Mouse (Mus musculus) G1E (cell line): Measurements from ENCODE around the gene Ppfia3. TPM values are rescaled to one million over a fixed set of nuclear protein-coding genes. Genes with fewer than 3 reads are reported as not detected.

Experiments used
- ATAC-seq: 2 replicates; pipeline ENCODE4 v1.8.0; 2016; ENCODE audit warnings: mild to moderate bottlenecking; ENCODE audit not compliant: insufficient number of reproducible peaks, poor library complexity, low FRiP score, severe bottlenecking; ENCODE audit errors: extremely low read depth
- DNase-seq: peaks from one replicate; pipeline ENCODE4 v3.0.0; 2012; ENCODE audit warnings: low spot score
- H3K27me3 ChIP-seq: 2 replicates; pipeline ENCODE4 v1.6.1; 2012; ENCODE audit warnings: mild to moderate bottlenecking, low read length, inconsistent platforms; ENCODE audit not compliant: insufficient read depth
- H3K36me3 ChIP-seq: replicated peaks from 2 replicates; pipeline ENCODE3; 2012; ENCODE audit warnings: mild to moderate bottlenecking, inconsistent platforms
- H3K4me1 ChIP-seq: 2 replicates; pipeline ENCODE4 v1.6.1; 2012; ENCODE audit warnings: low read depth, low read length, inconsistent platforms, mixed read lengths; ENCODE audit not compliant: insufficient read depth
- H3K4me3 ChIP-seq: 2 replicates; pipeline ENCODE4 v1.5.1; 2012; ENCODE audit warnings: low read depth, mild to moderate bottlenecking, inconsistent platforms, low read length, moderate library complexity, mixed read lengths
- H3K9me3 ChIP-seq: replicated peaks from 2 replicates; pipeline ENCODE4 v1.6.1; 2012; ENCODE audit warnings: inconsistent platforms
- CTCF ChIP-seq: IDR thresholded peaks from 2 replicates; pipeline ENCODE4 v1.5.1; 2012; ENCODE audit warnings: low read depth, low read length, inconsistent platforms, mixed read lengths
- GATA1 ChIP-seq: IDR thresholded peaks from 2 replicates; pipeline ENCODE4 v1.6.1; 2012; ENCODE audit warnings: borderline replicate concordance, low read length, inconsistent platforms, mixed read lengths
- GATA2 ChIP-seq: IDR thresholded peaks from 2 replicates; pipeline ENCODE4 v1.6.1; 2012; ENCODE audit warnings: low read depth, low read length, inconsistent platforms, borderline replicate concordance
- POLR2AphosphoS5 ChIP-seq: IDR thresholded peaks from 2 replicates; pipeline ENCODE4 v1.6.1; 2012; ENCODE audit warnings: low read depth, low read length, inconsistent platforms; ENCODE audit not compliant: insufficient replicate concordance
- TAL1 ChIP-seq: conservative IDR thresholded peaks from 2 replicates; pipeline ENCODE4 v1.6.1; 2012; ENCODE audit warnings: low read depth, low read length, inconsistent platforms, mixed read lengths
- polyA plus RNA-seq: library from polyadenylated mRNA; stranded (reverse); fragments of >175 nt; gene quantifications from 2 replicates; pipeline ENCODE4 v1.2.3, GENCODE M21; 2012
- total RNA-seq, 2 experiments: library from RNA; stranded (forward) in 1 of 2; stranded (reverse) in 1 of 2; fragments of 200-1000 nt in 1 of 2; fragments of >200 nt in 1 of 2; fragmentation: Nextera tagmentation in 1 of 2; gene quantifications; 2 replicates each; pipeline ENCODE4 v1.2.3; 2014 to 2017

Gene Ppfia3
- total and polyA plus RNA-seq, 3 experiments, result 0.71 to 1.4 (median 1.2) TPM

DNA sequence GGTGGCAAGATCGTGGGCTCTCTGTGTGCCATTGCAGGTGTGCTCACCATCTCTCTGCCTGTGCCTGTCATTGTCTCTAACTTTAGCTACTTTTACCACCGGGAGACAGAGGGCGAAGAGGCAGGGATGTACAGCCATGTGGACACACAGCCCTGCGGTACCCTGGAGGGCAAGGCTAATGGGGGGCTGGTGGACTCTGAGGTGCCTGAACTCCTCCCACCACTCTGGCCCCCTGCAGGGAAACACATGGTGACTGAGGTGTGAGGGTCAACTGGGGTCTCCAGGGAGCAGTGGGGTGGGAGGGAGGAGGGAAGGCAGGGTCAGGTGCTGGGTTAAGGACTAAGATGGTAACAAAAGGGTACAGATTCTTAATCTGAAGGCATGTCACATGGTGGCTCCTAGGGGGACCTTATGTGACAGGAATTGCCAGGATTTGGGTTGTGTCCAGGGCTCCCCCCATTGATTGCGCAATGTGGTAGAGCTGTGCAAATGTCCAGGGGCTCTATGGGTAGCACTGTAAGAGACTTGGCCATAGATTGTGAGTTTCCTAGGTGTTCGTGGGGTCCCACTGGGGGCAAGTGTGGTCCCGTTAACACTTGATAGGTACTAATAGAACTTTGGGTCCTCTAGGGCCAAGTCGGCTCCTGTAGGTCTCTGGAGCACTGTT is 42.8 kb upstream of the Ppfia3 start:
- no peak for DNase-seq
- peaks cover 15% of the 10 kb centered on the region for H3K9me3 ChIP-seq
- no peak overlapping the region for H3K4me3 ChIP-seq
- H3K27me3 ChIP-seq, result peaks cover 83% of the 10 kb centered on the region
- no peak for TF ChIP-seq GATA2
- TF ChIP-seq GATA1, result no peak
- no peak for TF ChIP-seq POLR2AphosphoS5
- TF ChIP-seq TAL1, result no peak
- TF ChIP-seq CTCF, result no peak
- no peak for ATAC-seq
- H3K4me1 ChIP-seq, result peaks cover 23% of the 10 kb centered on the region
- no peaks in the 10 kb centered on the region for H3K36me3 ChIP-seq

DNA sequence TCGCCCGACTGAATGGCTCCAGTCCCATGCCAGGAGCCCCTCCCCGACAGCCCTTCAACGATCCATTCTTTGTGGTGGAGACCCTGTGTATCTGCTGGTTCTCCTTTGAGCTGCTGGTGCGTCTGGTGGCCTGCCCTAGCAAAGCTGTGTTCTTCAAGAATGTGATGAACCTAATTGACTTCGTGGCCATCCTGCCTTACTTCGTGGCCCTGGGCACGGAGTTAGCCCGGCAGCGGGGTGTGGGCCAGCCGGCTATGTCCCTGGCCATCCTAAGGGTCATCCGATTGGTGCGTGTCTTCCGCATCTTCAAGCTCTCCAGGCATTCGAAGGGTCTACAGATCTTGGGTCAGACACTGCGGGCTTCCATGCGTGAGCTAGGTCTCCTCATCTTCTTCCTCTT is 42.1 kb upstream of the Ppfia3 start:
- H3K4me3 ChIP-seq, result no peak overlapping the region
- H3K9me3 ChIP-seq, result peaks cover 15% of the 10 kb centered on the region
- no peak for ATAC-seq
- TF ChIP-seq GATA1 (no peak), CTCF (no peak), TAL1 (no peak), POLR2AphosphoS5 (no peak), GATA2 (no peak)
- DNase-seq, result no peak
- no peaks in the 10 kb centered on the region for H3K36me3 ChIP-seq
- H3K27me3 ChIP-seq, result peaks cover 76% of the 10 kb centered on the region
- H3K4me1 ChIP-seq, result peaks cover 17% of the 10 kb centered on the region

DNA sequence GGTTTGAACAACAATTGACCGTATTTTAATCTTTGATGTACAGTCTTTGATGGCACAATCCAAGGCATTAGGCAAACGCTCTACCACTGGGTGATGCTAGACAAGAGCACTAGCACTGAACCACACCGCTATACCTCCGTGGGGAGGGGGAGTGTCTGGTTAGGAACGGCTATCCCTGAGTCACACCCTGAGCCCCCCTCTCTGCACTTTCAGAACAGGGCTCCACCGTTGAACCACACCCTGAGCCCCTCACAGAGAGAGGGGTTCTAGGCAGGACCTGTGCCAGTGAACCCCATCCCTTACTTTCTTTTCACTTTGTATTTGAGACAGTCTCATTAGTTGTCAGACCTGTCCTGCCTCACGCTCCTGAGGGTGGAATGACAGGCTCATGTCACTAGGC is 41.5 kb upstream of the Ppfia3 start:
- ATAC-seq (no peak), DNase-seq (no peak)
- H3K36me3 ChIP-seq, result no peaks in the 10 kb centered on the region
- peaks cover 13% of the 10 kb centered on the region for H3K4me1 ChIP-seq
- peaks cover 70% of the 10 kb centered on the region for H3K27me3 ChIP-seq
- no peak overlapping the region for H3K4me3 ChIP-seq
- peaks cover 15% of the 10 kb centered on the region for H3K9me3 ChIP-seq
- TF ChIP-seq POLR2AphosphoS5, result no peak
- no peak for TF ChIP-seq GATA1
- TF ChIP-seq TAL1, result no peak
- no peak for TF ChIP-seq GATA2
- no peak for TF ChIP-seq CTCF

DNA sequence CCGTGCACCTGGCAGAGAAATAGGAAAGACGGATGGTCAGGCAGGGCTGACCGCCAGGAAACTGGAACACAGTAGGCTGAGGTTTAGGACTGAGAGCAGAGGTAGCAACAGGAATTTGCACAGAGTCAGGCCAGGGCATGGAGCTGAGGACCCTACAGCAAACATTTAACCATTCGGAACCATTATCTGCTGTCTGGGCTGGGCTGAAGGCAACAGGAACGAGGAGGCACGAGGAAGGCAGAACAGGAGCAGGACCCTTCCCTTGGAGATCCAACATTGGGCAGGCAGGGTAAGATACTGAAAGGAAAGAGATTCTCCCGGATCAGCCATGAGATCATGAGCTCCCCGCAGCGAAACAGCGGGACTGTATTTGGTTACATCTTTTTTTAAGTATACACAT is 41.0 kb upstream of the Ppfia3 start:
- Histone ChIP-seq H3K4me1 (peaks cover 13% of the 10 kb centered on the region), H3K27me3 (peaks cover 69% of the 10 kb centered on the region), H3K36me3 (no peaks in the 10 kb centered on the region), H3K9me3 (peaks cover 15% of the 10 kb centered on the region), H3K4me3 (no peak overlapping the region)
- ATAC-seq (no peak), DNase-seq (no peak)
- TF ChIP-seq GATA1 (no peak), POLR2AphosphoS5 (no peak), TAL1 (no peak)

DNA sequence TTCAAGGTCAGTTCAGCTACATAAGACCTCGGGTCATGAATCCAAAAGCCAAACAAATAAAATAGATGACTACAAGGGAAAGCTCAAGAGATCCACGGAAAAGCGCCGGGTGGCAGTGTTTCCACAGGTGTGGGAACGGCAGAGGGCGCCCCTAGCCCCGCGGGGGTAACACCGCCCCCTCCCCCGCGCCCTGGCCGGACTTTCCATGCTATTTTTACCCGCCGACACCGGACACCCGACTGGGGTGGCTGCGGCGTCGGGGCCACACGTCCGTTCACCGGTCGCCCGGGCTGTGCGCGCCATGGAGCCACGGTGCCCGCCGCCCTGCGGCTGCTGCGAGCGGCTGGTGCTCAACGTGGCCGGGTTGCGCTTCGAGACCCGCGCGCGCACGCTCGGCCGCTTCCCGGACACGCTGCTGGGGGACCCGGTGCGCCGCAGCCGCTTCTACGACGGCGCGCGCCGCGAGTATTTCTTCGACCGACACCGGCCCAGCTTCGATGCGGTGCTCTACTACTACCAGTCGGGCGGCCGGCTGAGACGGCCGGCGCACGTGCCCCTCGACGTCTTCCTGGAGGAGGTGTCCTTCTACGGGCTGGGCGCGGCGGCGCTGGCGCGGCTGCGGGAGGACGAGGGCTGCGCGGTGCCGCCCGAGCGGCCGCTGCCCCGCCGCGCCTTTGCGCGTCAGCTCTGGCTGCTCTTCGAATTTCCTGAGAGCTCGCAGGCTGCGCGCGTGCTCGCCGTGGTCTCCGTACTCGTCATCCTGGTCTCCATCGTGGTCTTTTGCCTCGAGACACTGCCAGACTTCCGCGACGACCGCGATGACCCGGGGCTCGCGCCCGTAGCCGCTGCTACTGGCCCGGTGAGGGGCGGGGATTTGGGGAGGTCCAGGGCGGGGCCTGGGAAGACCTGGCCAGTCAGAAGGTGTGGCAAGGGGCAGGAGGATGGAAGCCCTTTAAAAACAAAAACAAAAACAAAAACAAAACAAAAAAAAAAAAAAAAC is 39.6 kb upstream of the Ppfia3 start:
- peak overlapping the region; percentile 19; the same call in 1 of the 2 replicates for H3K4me3 ChIP-seq
- peaks cover 70% of the 10 kb centered on the region for H3K27me3 ChIP-seq
- no peak for TF ChIP-seq GATA2
- no peak for TF ChIP-seq GATA1
- DNase-seq, result no peak
- H3K9me3 ChIP-seq, result peaks cover 15% of the 10 kb centered on the region
- H3K36me3 ChIP-seq, result no peaks in the 10 kb centered on the region
- no peak for ATAC-seq
- H3K4me1 ChIP-seq, result peaks cover 13% of the 10 kb centered on the region

DNA sequence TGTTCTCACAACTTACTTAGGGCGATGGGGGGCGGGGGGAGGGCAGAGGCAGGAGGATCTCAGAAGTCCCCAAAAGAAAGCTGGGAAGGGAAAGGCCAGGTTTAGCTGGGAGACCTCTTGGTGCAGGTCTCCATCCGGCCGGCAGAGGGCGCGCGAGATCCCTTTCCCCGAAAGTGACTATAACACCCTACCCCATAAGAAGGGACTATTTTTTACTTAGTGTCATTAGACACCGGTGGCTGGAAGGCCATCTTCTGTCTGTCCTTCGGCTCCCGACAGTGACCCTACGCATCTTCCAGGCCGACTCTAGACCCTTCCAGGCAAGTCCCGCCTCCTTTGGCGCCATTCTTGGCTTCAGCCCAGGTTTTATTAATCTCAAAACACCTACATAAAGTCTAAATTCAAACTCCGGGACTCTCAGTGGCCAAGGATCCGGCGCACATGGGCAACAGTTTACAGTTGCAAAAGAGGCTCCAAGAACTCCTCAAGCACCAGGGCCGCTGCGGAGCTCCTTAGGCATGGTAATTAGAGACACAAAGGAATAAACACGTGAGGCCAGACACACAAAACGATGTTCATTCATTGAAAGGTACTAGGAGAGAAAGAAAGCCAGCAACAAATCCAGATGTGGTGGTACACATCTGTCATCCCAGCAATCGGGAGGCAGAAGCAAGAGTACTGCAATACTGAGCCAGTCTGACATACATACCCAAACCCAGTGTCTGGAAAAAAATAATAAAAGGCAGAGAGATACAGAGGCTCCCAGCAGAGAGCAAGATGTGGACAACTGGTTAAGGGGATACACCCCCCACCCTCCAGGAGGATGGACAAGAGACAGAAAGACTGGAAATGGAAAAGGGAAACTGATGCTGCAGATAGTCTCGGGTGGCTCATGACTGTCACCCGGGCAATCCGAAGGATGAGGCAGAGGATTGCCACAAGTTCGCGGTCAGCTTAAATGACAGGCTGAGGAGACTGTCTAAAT is 38.6 kb upstream of the Ppfia3 start, which contains the start of gene Kcna7:
Kcna7 (plus strand) TSS at position 563 of the 985 bp plus-strand sequence.
- H3K27me3 ChIP-seq, result peaks cover 63% of the 10 kb centered on the region
- peak; percentile 79 for DNase-seq
- TF ChIP-seq CTCF (peak; percentile 91), TAL1 (no peak)

More for the DNA sequence above, 38.6 kb upstream of the Ppfia3 start, which contains the start of gene Kcna7:
- H3K9me3 ChIP-seq, result peaks cover 15% of the 10 kb centered on the region
- peak within 1 kb of the TSS; percentile 19; the same call in 1 of the 2 replicates for H3K4me3 ChIP-seq
- ATAC-seq, result no peak; the same call in 1 of the 2 replicates
- peaks cover 13% of the 10 kb centered on the region for H3K4me1 ChIP-seq
- H3K36me3 ChIP-seq, result no peaks in the 10 kb centered on the region
